Mouse (Mus musculus) brain, embryonic 14.5 days (tissue): ENCODE measurements at regions not wholly inside any gene's neighbourhood (a gene's known extent, or its start where the extent isn't known, plus 50 kb on each side); places are given as distances from the start of the nearest gene placed in this dataset.

Experiments used
- CTCF ChIP-seq: fragments of 200-500 bp; IDR thresholded peaks from 2 replicates; pipeline ENCODE4 v1.5.1; 2012; ENCODE audit warnings: inconsistent platforms, mild to moderate bottlenecking, moderate library complexity, borderline replicate concordance; ENCODE audit not compliant: insufficient read depth, insufficient read length; ENCODE audit errors: extremely low read depth
- POLR2A ChIP-seq: fragments of 200-500 bp; IDR thresholded peaks from 2 replicates; pipeline ENCODE4 v1.6.1; 2012; ENCODE audit warnings: mild to moderate bottlenecking, inconsistent platforms, borderline replicate concordance; ENCODE audit not compliant: poor library complexity, insufficient read depth, insufficient read length, severe bottlenecking; ENCODE audit errors: extremely low read depth

DNA sequence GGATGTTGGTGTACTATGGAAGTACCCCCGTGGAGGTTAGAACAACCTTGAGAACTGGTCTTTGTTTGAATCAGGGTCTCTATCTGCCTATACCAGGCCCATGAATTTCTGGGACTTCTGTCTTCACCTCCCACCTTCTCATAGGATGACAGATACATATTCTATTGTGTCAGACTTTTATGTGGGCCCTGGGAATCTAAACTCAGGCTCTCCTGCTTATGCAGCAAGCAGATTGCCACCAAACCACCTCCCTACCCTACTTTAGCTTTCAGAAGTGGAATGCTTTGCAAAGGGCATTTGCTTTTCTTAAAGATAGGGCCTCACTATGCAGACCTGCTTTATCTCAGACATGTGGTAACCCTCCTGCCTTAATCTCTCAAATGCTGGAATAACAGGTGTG, 322.7 kb upstream of the Cxcr4 start:
- TF ChIP-seq POLR2A (no peak), CTCF (no peak)
